Mouse (Mus musculus): Measurements from ENCODE around the gene Dnajc8.
A peak's percentile ranks its signal among the peaks of the same experiment; 100 is the strongest.
"Not testable (repeated sequence)": the region's sequence is repeated elsewhere in the genome, so short reads cannot be mapped to it uniquely, and the experiment has no call there.

Dnajc8 gene

DNA sequence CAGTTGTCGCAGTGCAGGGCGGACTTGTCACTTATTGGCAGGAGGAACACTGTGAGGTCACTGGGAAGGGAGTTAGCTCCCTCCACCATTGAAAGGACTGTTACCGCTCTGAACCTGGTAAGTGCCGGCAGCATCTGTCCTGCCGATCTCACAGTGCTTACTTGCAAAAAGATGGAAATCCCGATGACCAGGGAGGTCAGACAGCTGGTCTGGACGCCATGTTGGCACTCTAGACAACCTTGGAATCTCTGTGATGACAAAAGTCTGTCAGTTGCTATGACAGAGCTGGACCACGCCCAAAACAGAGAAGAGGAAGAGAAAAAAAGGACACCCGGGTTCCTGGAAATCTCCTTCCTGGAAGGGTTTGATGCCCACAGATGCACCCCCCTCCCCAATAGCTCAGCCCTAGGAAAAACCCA is 32.0 kb downstream of the Dnajc8 start:
- peak; percentile 24 to 42 for DNase-seq (ENCODE audit: low spot score in 2 of 2)

- no peak for DNase-seq (ENCODE audit: low spot score in 2 of 2)
Measured at GRCm38 (mm10) chr4:132569115-132569514, 33.8 kb downstream of the Dnajc8 start.

GRCm38 (mm10) chr4:132571190-132571589 is 35.8 kb downstream of the Dnajc8 start:
- DNase-seq (ENCODE audit: low spot score in 2 of 2) = no peak

GRCm38 (mm10) chr4:132573327-132573726 is 38.0 kb downstream of the Dnajc8 start:
- DNase-seq (ENCODE audit: low spot score in 2 of 2) = peak; percentile 32 to 34

- DNase-seq (ENCODE audit: low spot score in 2 of 2) = no peak
Measured at GRCm38 (mm10) chr4:132574809-132575347, 39.5 kb downstream of the Dnajc8 start.

GRCm38 (mm10) chr4:132583781-132584180 is 48.4 kb downstream of the Dnajc8 start:
- no peak for DNase-seq (ENCODE audit: low spot score in 2 of 2)

GRCm38 (mm10) chr4:132584975-132585374 is 49.6 kb downstream of the Dnajc8 start:
- DNase-seq (ENCODE audit: low spot score in 2 of 2) = no peak

GRCm38 (mm10) chr4:132586282-132586681 is 50.9 kb downstream of the Dnajc8 start:
- DNase-seq (ENCODE audit: low spot score in 2 of 2) = no peak

DNA sequence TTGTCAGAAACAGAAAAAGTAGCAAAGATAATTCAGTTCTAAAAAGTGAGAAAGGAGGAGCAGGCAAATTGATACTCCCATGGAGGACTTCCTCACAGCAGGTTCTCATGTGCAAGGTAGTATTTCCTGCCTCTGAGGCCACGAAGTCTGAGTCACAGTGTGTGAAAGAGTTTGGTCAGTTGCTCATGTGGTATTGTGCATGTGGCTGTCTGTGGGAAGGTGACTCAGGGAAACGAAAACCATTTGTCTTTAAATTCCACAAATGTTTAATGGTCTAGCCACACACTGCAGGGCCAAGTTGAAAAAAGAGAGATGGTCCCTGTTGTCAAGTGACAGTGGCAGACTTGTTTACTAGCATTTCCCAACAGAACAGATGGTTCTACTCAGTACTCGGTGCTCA is 53.2 kb downstream of the Dnajc8 start:
- no peak for DNase-seq (ENCODE audit: low spot score in 2 of 2)

- no peak for DNase-seq (ENCODE audit: low spot score in 2 of 2)
Measured at GRCm38 (mm10) chr4:132590642-132591041, 55.3 kb downstream of the Dnajc8 start.

GRCm38 (mm10) chr4:132592958-132593357 is 57.6 kb downstream of the Dnajc8 start:
- peak; percentile 50 to 55 for DNase-seq (ENCODE audit: low spot score in 2 of 2)

DNA sequence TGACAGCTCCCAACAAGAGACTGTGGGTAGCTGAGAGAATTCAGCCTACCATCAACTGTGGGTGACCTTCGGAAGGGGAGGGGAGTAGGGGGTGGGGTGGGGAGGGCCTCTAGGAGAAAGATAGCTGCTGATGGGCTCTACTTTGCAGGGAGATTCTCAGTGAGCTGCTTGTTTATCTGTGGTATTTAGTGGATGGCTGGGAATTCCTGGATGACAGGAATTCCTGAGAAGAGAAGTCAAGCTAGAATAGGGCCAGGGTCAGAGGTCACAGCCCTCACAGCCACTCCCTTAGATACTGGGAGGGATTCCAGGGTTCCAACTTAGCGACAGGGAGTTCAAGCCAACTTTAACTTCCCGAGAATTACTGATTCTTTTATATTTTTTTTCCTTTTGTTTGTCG is 58.8 kb downstream of the Dnajc8 start:
- no peak for DNase-seq (ENCODE audit: low spot score in 2 of 2)

DNA sequence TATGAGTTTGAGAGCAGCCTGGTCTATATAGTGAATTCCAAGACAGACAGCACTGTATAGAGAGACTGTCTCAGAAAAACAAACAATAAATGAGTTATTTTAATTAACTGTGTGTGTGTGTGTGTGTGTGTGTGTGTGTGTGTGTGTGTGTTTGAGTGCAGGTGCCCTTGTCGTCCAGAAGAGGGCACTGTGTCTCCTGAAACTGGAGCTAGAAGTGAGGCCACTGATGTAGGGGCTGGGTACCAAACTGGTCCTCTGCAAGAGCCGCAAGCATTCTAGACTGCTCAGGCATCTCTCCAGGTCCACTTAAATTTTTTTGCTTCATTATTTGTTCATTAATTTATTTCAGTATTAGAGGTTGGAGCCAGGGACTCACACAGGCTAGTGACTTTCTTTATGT is 63.5 kb downstream of the Dnajc8 start:
- DNase-seq (ENCODE audit: low spot score in 2 of 2) = no peak

- no peak for DNase-seq (ENCODE audit: low spot score in 2 of 2)
Measured at GRCm38 (mm10) chr4:132599764-132600163, 64.4 kb downstream of the Dnajc8 start.

DNA sequence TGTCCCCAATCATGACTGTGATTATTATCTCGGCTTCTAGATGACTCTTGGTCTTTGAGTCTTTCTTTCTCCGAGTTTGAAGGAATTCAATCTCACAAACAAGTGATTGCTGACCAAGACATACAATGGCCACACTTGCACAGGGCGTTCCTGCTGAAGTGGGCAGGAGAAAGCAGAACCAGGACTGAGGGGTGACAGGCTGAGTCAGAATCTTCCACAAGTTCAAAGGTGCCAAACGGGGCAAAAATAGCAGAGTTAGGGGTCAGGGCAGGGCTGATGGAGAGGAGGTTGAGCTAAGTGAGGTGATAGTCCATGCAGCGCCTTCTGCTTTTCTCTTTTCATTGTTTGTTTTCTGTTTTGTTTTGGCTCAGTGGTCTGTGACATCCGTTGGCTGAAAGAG is 65.1 kb downstream of the Dnajc8 start:
- DNase-seq (ENCODE audit: low spot score in 2 of 2) = peak in 1 of 2 experiments; percentile 28

DNA sequence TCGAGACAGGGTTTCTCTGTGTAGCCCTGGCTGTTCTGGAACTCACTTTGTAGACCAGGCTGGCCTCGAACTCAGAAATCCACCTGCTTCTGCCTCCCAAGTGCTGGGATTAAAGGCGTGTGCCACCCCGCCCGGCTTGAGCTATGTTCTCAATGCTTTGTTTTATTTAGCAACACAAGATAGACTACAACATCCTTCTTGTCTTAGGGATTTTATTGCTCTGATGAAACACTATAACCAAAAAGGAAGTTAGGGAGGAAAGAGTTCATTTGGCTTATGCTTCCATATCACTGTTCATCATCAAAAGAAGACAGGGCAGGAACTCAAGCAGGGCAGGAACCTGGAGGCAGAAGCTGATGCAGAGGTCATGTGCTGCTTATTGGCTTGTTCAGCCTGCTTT is 65.9 kb downstream of the Dnajc8 start:
- not testable (repeated sequence) for DNase-seq (ENCODE audit: low spot score in 2 of 2)
